Mouse (Mus musculus) liver, embryonic 13.5 days (tissue): ENCODE results near the gene Tff2. TPM values are rescaled to one million over a fixed set of nuclear protein-coding genes. Genes with fewer than 3 reads are reported as not detected.
A peak's percentile ranks its signal among the peaks of the same experiment; 100 is the strongest.

ENCODE experiments used
- ATAC-seq: fragments of 200-750 bp; cut with Nextera tagmentation; 2 replicates; pipeline ENCODE4 v1.8.0; 2017; ENCODE audit warnings: low read depth, mild to moderate bottlenecking, moderate number of reproducible peaks, moderate library complexity
- DNase-seq: peaks from one replicate; pipeline ENCODE4 v3.0.0; 2022
- H3K27ac ChIP-seq: fragments of 300-500 bp; sonication (generic); 2 replicates; pipeline ENCODE4 v1.5.1; 2015; ENCODE audit warnings: moderate library complexity, mild to moderate bottlenecking, inconsistent platforms
- H3K27me3 ChIP-seq: fragments of 300-500 bp; sonication (generic); 2 replicates; pipeline ENCODE4 v1.6.1; 2015; ENCODE audit warnings: mild to moderate bottlenecking, inconsistent platforms
- H3K36me3 ChIP-seq: fragments of 300-500 bp; sonication (generic); 2 replicates; pipeline ENCODE4 v1.6.1; 2015; ENCODE audit warnings: mild to moderate bottlenecking, inconsistent platforms
- H3K4me1 ChIP-seq: fragments of 300-500 bp; sonication (generic); replicated peaks from 2 replicates; pipeline ENCODE4 v1.6.1; 2015; ENCODE audit warnings: inconsistent platforms
- H3K4me2 ChIP-seq: fragments of 300-500 bp; sonication (generic); 2 replicates; pipeline ENCODE4 v1.6.1; 2015; ENCODE audit warnings: inconsistent platforms, mild to moderate bottlenecking, moderate library complexity
- H3K4me3 ChIP-seq: fragments of 300-500 bp; sonication (generic); replicated peaks from 2 replicates; pipeline ENCODE4 v1.5.1; 2015; ENCODE audit warnings: mild to moderate bottlenecking, inconsistent platforms
- H3K9ac ChIP-seq: fragments of 300-500 bp; sonication (generic); 2 replicates; pipeline ENCODE4 v1.6.1; 2015; ENCODE audit warnings: mild to moderate bottlenecking, inconsistent platforms
- H3K9me3 ChIP-seq: fragments of 300-500 bp; sonication (generic); replicated peaks from 2 replicates; pipeline ENCODE4 v1.6.1; 2016; ENCODE audit warnings: inconsistent platforms
- WGBS: fragments of 180-500 bp; shearing (Covaris S2); methylation state at CpG from one replicate; pipeline ENCODE4 v1.1.7; 2015; ENCODE audit not compliant: insufficient replicate concordance; 5-methylcytosine and 5-hydroxymethylcytosine counted together
- polyA plus RNA-seq: library from polyadenylated mRNA; unstranded; fragments of >200 nt; fragmentation: Nextera tagmentation; extraction: Ambion mirVana; gene quantifications from 2 replicates; pipeline ENCODE4 v1.2.1, GENCODE M21; 2015

The Tff2 gene
- polyA plus RNA-seq: not detected in 2 replicates

- Histone ChIP-seq H3K27me3 (no peaks in the 10 kb centered on the region), H3K9ac (no peak within 1 kb of the TSS), H3K4me1 (no peaks in the 10 kb centered on the region), H3K4me3 (no peak within 1 kb of the TSS), H3K9me3 (no peaks in the 10 kb centered on the region), H3K27ac (no peak within 1 kb of the TSS), H3K4me2 (no peak within 1 kb of the TSS), H3K36me3 (no peaks in the 10 kb centered on the region)
- WGBS: 58% methylated on average over 15 of the region's 15 CpGs
- DNase-seq: no peak
- ATAC-seq: no peak
Measured at GRCm38 (mm10) chr17:31144040-31145037, at the start of gene Tff2. Gene Tff2, minus strand, starts transcription at chr17:31144282.

GRCm38 (mm10) chr17:31193360-31193759, 49.3 kb upstream of the Tff2 start:
- Histone ChIP-seq H3K36me3 (no peaks in the 10 kb centered on the region), H3K9ac (no peak overlapping the region), H3K4me3 (no peak overlapping the region), H3K4me1 (peaks cover 15% of the 10 kb centered on the region), H3K27ac (no peak overlapping the region), H3K9me3 (no peaks in the 10 kb centered on the region), H3K27me3 (no peaks in the 10 kb centered on the region), H3K4me2 (no peak overlapping the region)
- ATAC-seq: no peak
- WGBS: 78% methylated on average over 9 of the region's 9 CpGs
- DNase-seq: no peak

GRCm38 (mm10) chr17:31192663-31193062, 48.6 kb upstream of the Tff2 start:
- Histone ChIP-seq H3K4me2 (no peak overlapping the region), H3K27ac (no peak overlapping the region), H3K4me3 (no peak overlapping the region), H3K36me3 (no peaks in the 10 kb centered on the region), H3K9ac (no peak overlapping the region), H3K4me1 (peaks cover 15% of the 10 kb centered on the region), H3K27me3 (no peaks in the 10 kb centered on the region), H3K9me3 (no peaks in the 10 kb centered on the region)
- ATAC-seq (no peak), DNase-seq (no peak)
- WGBS: 64% methylated on average over 2 of the region's 2 CpGs

GRCm38 (mm10) chr17:31191825-31192224, 47.7 kb upstream of the Tff2 start:
- no peak overlapping the region for H3K4me3 ChIP-seq
- H3K27me3 ChIP-seq: no peaks in the 10 kb centered on the region
- H3K9ac ChIP-seq: no peak overlapping the region
- ATAC-seq (no peak), DNase-seq (no peak)
- no peaks in the 10 kb centered on the region for H3K9me3 ChIP-seq
- H3K4me1 ChIP-seq: peaks cover 15% of the 10 kb centered on the region
- no peak overlapping the region for H3K27ac ChIP-seq
- 70% methylated on average over 8 of the region's 8 CpGs for WGBS
- H3K4me2 ChIP-seq: no peak overlapping the region
- no peaks in the 10 kb centered on the region for H3K36me3 ChIP-seq

GRCm38 (mm10) chr17:31187370-31187769, 43.3 kb upstream of the Tff2 start:
- 10% methylated on average over 4 of the region's 4 CpGs for WGBS
- H3K27ac ChIP-seq: no peak overlapping the region
- H3K36me3 ChIP-seq: no peaks in the 10 kb centered on the region
- H3K9ac ChIP-seq: no peak overlapping the region
- peak; percentile 38 for DNase-seq
- H3K4me2 ChIP-seq: no peak overlapping the region
- no peak overlapping the region for H3K4me3 ChIP-seq
- peaks cover 3% of the 10 kb centered on the region; the same call in 1 of the 2 replicates for H3K4me1 ChIP-seq
- no peak for ATAC-seq
- H3K9me3 ChIP-seq: no peaks in the 10 kb centered on the region
- H3K27me3 ChIP-seq: no peaks in the 10 kb centered on the region

- 65% methylated on average over 12 of the region's 12 CpGs for WGBS
- DNase-seq (no peak), ATAC-seq (no peak)
- Histone ChIP-seq H3K4me3 (no peak overlapping the region), H3K36me3 (no peaks in the 10 kb centered on the region), H3K27ac (no peak overlapping the region), H3K4me1 (peaks cover 3% of the 10 kb centered on the region; the same call in 1 of the 2 replicates), H3K9me3 (no peaks in the 10 kb centered on the region), H3K9ac (no peak overlapping the region), H3K27me3 (no peaks in the 10 kb centered on the region), H3K4me2 (no peak overlapping the region)
Measured at GRCm38 (mm10) chr17:31184269-31184990, 40.3 kb upstream of the Tff2 start.

GRCm38 (mm10) chr17:31183180-31183974, 39.3 kb upstream of the Tff2 start:
- WGBS: 56% methylated on average over 12 of the region's 12 CpGs
- Histone ChIP-seq H3K27me3 (no peaks in the 10 kb centered on the region), H3K4me3 (no peak overlapping the region), H3K9me3 (no peaks in the 10 kb centered on the region), H3K36me3 (no peaks in the 10 kb centered on the region), H3K9ac (no peak overlapping the region), H3K4me2 (no peak overlapping the region), H3K4me1 (peaks cover 3% of the 10 kb centered on the region; the same call in 1 of the 2 replicates), H3K27ac (no peak overlapping the region)
- ATAC-seq (0 out of 2 replicates have a peak, but pooled peaks have one; percentile 16), DNase-seq (no peak)

GRCm38 (mm10) chr17:31181490-31181889, 37.4 kb upstream of the Tff2 start:
- Histone ChIP-seq H3K4me3 (no peak overlapping the region), H3K27ac (no peak overlapping the region), H3K36me3 (no peaks in the 10 kb centered on the region), H3K4me2 (no peak overlapping the region), H3K27me3 (no peaks in the 10 kb centered on the region), H3K9me3 (no peaks in the 10 kb centered on the region), H3K4me1 (peaks cover 3% of the 10 kb centered on the region; the same call in 1 of the 2 replicates), H3K9ac (no peak overlapping the region)
- DNase-seq: no peak
- no peak for ATAC-seq
- 47% methylated on average over 4 of the region's 4 CpGs for WGBS

GRCm38 (mm10) chr17:31176321-31176720, 32.2 kb upstream of the Tff2 start:
- no peak for ATAC-seq
- H3K4me1 ChIP-seq: no peaks in the 10 kb centered on the region
- no peaks in the 10 kb centered on the region for H3K9me3 ChIP-seq
- DNase-seq: no peak
- H3K36me3 ChIP-seq: no peaks in the 10 kb centered on the region
- no peak overlapping the region for H3K9ac ChIP-seq
- no peak overlapping the region for H3K4me3 ChIP-seq
- H3K27me3 ChIP-seq: no peaks in the 10 kb centered on the region
- H3K4me2 ChIP-seq: no peak overlapping the region
- no peak overlapping the region for H3K27ac ChIP-seq
- WGBS: 47% methylated on average over 4 of the region's 4 CpGs

- Histone ChIP-seq H3K4me1 (no peaks in the 10 kb centered on the region), H3K36me3 (no peaks in the 10 kb centered on the region), H3K4me3 (no peak overlapping the region), H3K27ac (no peak overlapping the region), H3K27me3 (no peaks in the 10 kb centered on the region), H3K9ac (no peak overlapping the region), H3K9me3 (no peaks in the 10 kb centered on the region), H3K4me2 (no peak overlapping the region)
- no peak for DNase-seq
- 75% methylated on average over 5 of the region's 5 CpGs for WGBS
- ATAC-seq: no peak
Measured at GRCm38 (mm10) chr17:31169796-31170195, 25.7 kb upstream of the Tff2 start.

- H3K4me3 ChIP-seq: no peak within 1 kb of the TSS
- H3K27me3 ChIP-seq: no peaks in the 10 kb centered on the region
- H3K36me3 ChIP-seq: no peaks in the 10 kb centered on the region
- DNase-seq (no peak), ATAC-seq (no peak)
- no peaks in the 10 kb centered on the region for H3K9me3 ChIP-seq
- no peak within 1 kb of the TSS for H3K9ac ChIP-seq
- WGBS: 60% methylated on average over 6 of the region's 6 CpGs
- H3K27ac ChIP-seq: no peak within 1 kb of the TSS
- no peak within 1 kb of the TSS for H3K4me2 ChIP-seq
- no peaks in the 10 kb centered on the region for H3K4me1 ChIP-seq
Measured at GRCm38 (mm10) chr17:31165127-31165526, 21.0 kb upstream of the Tff2 start, which contains the start of gene Tff1. Gene Tff1, minus strand, starts transcription at chr17:31165277.
